Mouse (Mus musculus) embryonic fibroblast, embryonic 13.5 days (primary cell): ENCODE data around the gene Olfr622.

Source experiments
- CTCF ChIP-seq: IDR thresholded peaks from 2 replicates; pipeline ENCODE4 v1.5.1; 2011; ENCODE audit warnings: mild to moderate bottlenecking, control low read depth, low read length, moderate library complexity, borderline replicate concordance; ENCODE audit not compliant: insufficient read depth
- POLR2A ChIP-seq: IDR thresholded peaks from 2 replicates; pipeline ENCODE4 v1.6.1; 2011; ENCODE audit warnings: low read depth, mild to moderate bottlenecking, control low read depth, low read length, moderate library complexity

GRCm38 (mm10) chr7:103644070-103644469 is 1.6 kb upstream of the Olfr622 start:
- no peak for TF ChIP-seq CTCF
- no peak for TF ChIP-seq POLR2A
